Mouse (Mus musculus) intestine, postnatal 0 days (tissue): ENCODE measurements around the gene S100a3. TPM values are rescaled to one million over a fixed set of nuclear protein-coding genes. Genes with fewer than 3 reads are reported as not detected.
A peak's percentile ranks its signal among the peaks of the same experiment; 100 is the strongest.

Experiments
- ATAC-seq: fragments of 200-750 bp; cut with Nextera tagmentation; 2 replicates; pipeline ENCODE4 v1.8.0; 2017; ENCODE audit warnings: mild to moderate bottlenecking, moderate TSS enrichment, moderate library complexity
- H3K27ac ChIP-seq: fragments of 300-500 bp; sonication (generic); 2 replicates; pipeline ENCODE4 v1.5.1; 2014; ENCODE audit warnings: mild to moderate bottlenecking, low read depth, low read length, moderate library complexity
- H3K27me3 ChIP-seq: fragments of 300-500 bp; sonication (generic); replicated peaks from 2 replicates; pipeline ENCODE4 v1.6.1; 2014; ENCODE audit warnings: low read length, mixed read lengths; ENCODE audit not compliant: control insufficient read depth, insufficient read depth
- H3K36me3 ChIP-seq: fragments of 300-500 bp; sonication (generic); 2 replicates; pipeline ENCODE4 v1.6.1; 2014; ENCODE audit warnings: mild to moderate bottlenecking, moderate library complexity; ENCODE audit not compliant: control insufficient read depth, insufficient read depth
- H3K4me1 ChIP-seq: fragments of 300-500 bp; sonication (generic); replicated peaks from 2 replicates; pipeline ENCODE4 v1.6.1; 2014; ENCODE audit warnings: antibody characterized with exemption, low read length, mixed read lengths; ENCODE audit not compliant: control insufficient read depth, insufficient read depth
- H3K4me2 ChIP-seq: fragments of 300-500 bp; sonication (generic); replicated peaks from 2 replicates; pipeline ENCODE4 v1.6.1; 2014; ENCODE audit warnings: low read depth, mild to moderate bottlenecking, moderate library complexity
- H3K4me3 ChIP-seq: fragments of 300-500 bp; sonication (generic); 2 replicates; pipeline ENCODE4 v1.5.1; 2014; ENCODE audit warnings: low read depth, low read length
- H3K9ac ChIP-seq: fragments of 300-500 bp; sonication (generic); 2 replicates; pipeline ENCODE4 v1.6.1; 2014; ENCODE audit warnings: mild to moderate bottlenecking, low read depth, low read length
- H3K9me3 ChIP-seq: fragments of 300-500 bp; sonication (generic); 2 replicates; pipeline ENCODE4 v1.6.1; 2016; ENCODE audit warnings: mixed run types; ENCODE audit not compliant: control insufficient read depth
- CTCF ChIP-seq: sonication (generic); IDR thresholded peaks from 2 replicates; pipeline ENCODE4 v1.5.1; 2016; ENCODE audit warnings: low read depth, mild to moderate bottlenecking, control low read depth, antibody characterized with exemption, moderate library complexity
- WGBS: fragments of 180-500 bp; shearing (Covaris S2); extraction: QIAGEN DNeasy Blood & Tissue Kit; methylation state at CpG from one replicate; pipeline ENCODE4 v1.1.7; 2014; 5-methylcytosine and 5-hydroxymethylcytosine counted together
- polyA plus RNA-seq: library from polyadenylated mRNA; unstranded; fragments of >200 nt; fragmentation: Nextera tagmentation; extraction: Ambion mirVana; gene quantifications from 2 replicates; pipeline ENCODE4 v1.2.1, GENCODE M21; 2015

Gene S100a3
- polyA plus RNA-seq, 1 experiment from 2014 or later, result 0.37 TPM

DNA sequence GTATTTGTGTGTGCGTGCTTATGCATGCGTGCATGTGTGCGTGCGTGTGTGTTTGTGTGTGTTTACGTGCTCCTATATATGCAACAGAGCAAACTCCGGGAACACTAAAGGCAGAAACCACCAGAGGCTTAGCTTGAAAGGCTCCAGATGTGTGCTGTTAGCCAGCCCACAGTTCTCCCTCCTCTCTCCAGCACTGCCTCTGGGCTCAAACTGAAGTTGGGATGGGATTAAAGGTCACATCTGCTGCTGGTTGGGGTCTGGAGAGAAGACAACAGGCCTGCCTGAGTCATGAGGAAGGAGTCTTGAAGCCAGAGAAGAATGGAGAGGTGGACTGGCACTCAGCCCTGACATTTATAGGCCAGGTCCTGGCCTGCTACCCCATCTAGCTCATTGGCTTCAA lies 45.8 kb downstream of the S100a3 start:
- Histone ChIP-seq H3K4me1 (no peaks in the 10 kb centered on the region), H3K27me3 (no peaks in the 10 kb centered on the region), H3K9ac (no peak overlapping the region), H3K36me3 (no peaks in the 10 kb centered on the region), H3K9me3 (no peaks in the 10 kb centered on the region), H3K27ac (no peak overlapping the region), H3K4me2 (no peak overlapping the region), H3K4me3 (no peak overlapping the region)
- WGBS, result 77% methylated on average over 6 of the region's 6 CpGs
- TF ChIP-seq CTCF, result no peak
- ATAC-seq, result no peak

DNA sequence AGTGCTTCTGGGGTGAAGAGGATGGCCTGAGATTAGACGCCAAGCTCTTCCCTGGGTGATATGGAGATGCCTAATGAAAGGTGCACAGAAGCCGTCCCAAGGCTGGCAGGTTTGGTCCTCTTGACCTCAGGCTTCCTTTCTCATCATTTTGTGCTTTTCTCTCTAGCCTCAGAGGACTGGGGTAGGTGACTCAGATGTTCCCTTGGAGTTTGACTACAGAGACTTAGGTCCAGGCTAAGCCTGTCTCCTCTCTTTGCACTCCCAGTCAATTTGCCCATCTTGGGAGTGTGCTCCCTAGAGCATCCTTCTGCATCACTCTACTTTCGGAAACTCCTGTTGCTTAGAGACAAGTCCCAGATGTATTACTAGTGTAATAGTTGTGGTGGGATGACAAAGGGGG lies 47.0 kb downstream of the S100a3 start:
- no peaks in the 10 kb centered on the region for H3K4me1 ChIP-seq
- H3K9me3 ChIP-seq, result no peaks in the 10 kb centered on the region
- no peaks in the 10 kb centered on the region for H3K27me3 ChIP-seq
- ATAC-seq, result no peak
- H3K36me3 ChIP-seq, result no peaks in the 10 kb centered on the region
- no peak for TF ChIP-seq CTCF
- H3K9ac ChIP-seq, result no peak overlapping the region
- H3K4me2 ChIP-seq, result no peak overlapping the region
- H3K4me3 ChIP-seq, result no peak overlapping the region
- 90% methylated on average over 3 of the region's 3 CpGs for WGBS
- no peak overlapping the region for H3K27ac ChIP-seq

DNA sequence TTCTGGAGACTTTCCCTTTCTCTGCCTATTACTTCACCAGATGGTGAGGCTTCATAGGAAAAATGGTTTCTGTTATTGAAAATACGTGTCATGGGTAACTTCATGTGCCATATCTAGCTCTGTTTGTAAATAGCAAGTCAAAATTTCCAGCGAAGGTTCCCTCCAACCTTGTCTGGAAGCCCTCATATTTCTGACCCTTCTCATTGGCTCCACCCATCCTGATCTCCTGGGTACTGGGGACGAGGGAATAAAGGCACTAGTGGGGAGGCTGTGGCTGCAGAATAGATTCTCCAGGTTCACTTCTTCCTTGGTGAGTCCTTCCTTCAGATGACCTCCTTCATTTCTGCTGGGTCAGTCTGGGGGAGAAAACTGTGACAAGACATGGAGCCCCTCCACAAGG lies 47.8 kb downstream of the S100a3 start, which contains the start of gene S100a5:
TSS of gene S100a5 (plus strand) at position 301 of the 400 bp plus-strand sequence.
- Histone ChIP-seq H3K27ac (no peak within 1 kb of the TSS), H3K4me1 (no peaks in the 10 kb centered on the region), H3K36me3 (no peaks in the 10 kb centered on the region), H3K9ac (no peak within 1 kb of the TSS), H3K4me2 (no peak within 1 kb of the TSS), H3K9me3 (no peaks in the 10 kb centered on the region), H3K27me3 (no peaks in the 10 kb centered on the region), H3K4me3 (no peak within 1 kb of the TSS)
- ATAC-seq, result no peak
- WGBS, result 69% methylated on average over 3 of the region's 3 CpGs
- no peak for TF ChIP-seq CTCF

DNA sequence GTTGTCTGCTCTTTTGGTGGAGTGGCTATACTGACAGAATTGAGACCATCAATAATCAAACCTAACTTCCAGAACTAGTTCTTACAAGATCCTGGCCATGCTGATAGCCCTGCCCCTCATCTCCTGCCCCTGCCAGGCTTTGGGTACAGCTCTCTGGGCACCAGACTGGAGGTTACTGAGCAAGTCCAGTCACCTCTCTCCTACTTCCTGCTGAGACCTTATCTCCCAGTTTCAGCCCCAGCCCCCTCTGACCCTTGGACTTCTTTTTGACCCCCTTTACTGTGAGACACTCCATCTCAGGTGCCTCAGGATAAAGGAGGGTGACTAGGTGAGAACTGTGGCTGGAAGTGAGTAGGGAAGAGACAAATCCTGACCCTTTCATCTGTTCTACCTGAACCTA lies 48.7 kb downstream of the S100a3 start:
- ATAC-seq, result peak; percentile 53
- no peak overlapping the region for H3K9ac ChIP-seq

DNA sequence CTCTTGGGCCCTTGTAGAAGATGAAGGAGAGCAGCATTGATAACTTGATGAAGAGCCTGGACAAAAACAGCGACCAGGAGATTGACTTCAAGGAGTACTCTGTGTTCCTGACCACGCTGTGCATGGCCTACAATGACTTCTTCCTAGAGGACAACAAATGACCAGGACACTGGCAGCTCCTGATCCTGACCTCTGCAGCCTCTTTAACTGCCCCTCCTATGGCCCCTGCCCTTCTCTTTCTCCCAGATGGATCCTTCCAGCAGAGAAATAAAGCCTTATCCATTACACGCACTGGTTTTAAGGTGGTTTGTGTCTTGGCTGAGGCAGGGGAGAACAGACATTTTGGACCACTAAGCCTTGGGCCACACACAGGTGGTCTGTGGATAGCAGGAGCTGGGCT lies 51.1 kb downstream of the S100a3 start:
- WGBS, result 91% methylated on average over 3 of the region's 3 CpGs
- TF ChIP-seq CTCF, result no peak
- Histone ChIP-seq H3K4me2 (no peak overlapping the region), H3K9ac (no peak overlapping the region), H3K27ac (no peak overlapping the region), H3K36me3 (no peaks in the 10 kb centered on the region), H3K9me3 (no peaks in the 10 kb centered on the region), H3K4me1 (peaks cover 4% of the 10 kb centered on the region; the same call in 1 of the 2 replicates), H3K4me3 (no peak overlapping the region), H3K27me3 (no peaks in the 10 kb centered on the region)
- no peak for ATAC-seq

More for the DNA sequence above, 48.7 kb downstream of the S100a3 start:
- no peaks in the 10 kb centered on the region for H3K36me3 ChIP-seq
- no peaks in the 10 kb centered on the region for H3K27me3 ChIP-seq
- H3K4me3 ChIP-seq, result no peak overlapping the region
- H3K27ac ChIP-seq, result no peak overlapping the region
- TF ChIP-seq CTCF, result no peak
- H3K4me2 ChIP-seq, result no peak overlapping the region
- H3K9me3 ChIP-seq, result no peaks in the 10 kb centered on the region
- no peaks in the 10 kb centered on the region for H3K4me1 ChIP-seq

DNA sequence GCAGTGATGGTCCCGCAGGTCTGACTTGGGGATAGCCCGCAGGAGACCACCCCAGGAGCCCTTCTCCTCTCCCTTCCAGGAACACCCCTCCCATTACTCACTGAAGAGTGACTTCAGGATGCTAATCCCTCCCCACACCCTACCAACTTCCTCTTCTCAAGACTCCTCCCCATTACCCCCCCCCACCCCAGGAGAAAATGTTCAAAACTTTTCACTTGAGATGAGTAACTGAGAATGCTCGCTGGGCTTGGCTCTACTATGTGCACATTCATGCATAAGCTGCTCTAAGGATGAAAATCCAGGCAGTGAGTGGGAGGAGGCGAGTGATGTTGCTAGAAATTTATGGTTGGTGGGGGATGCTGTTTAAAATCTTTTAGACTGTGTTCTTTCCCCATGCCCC lies 51.7 kb downstream of the S100a3 start:
- Histone ChIP-seq H3K4me3 (no peak overlapping the region), H3K36me3 (no peaks in the 10 kb centered on the region), H3K27ac (no peak overlapping the region), H3K9me3 (no peaks in the 10 kb centered on the region), H3K27me3 (no peaks in the 10 kb centered on the region), H3K4me2 (no peak overlapping the region), H3K9ac (no peak overlapping the region), H3K4me1 (peaks cover 4% of the 10 kb centered on the region; the same call in 1 of the 2 replicates)
- WGBS, result 68% methylated on average over 4 of the region's 4 CpGs
- ATAC-seq, result no peak
- TF ChIP-seq CTCF, result no peak

DNA sequence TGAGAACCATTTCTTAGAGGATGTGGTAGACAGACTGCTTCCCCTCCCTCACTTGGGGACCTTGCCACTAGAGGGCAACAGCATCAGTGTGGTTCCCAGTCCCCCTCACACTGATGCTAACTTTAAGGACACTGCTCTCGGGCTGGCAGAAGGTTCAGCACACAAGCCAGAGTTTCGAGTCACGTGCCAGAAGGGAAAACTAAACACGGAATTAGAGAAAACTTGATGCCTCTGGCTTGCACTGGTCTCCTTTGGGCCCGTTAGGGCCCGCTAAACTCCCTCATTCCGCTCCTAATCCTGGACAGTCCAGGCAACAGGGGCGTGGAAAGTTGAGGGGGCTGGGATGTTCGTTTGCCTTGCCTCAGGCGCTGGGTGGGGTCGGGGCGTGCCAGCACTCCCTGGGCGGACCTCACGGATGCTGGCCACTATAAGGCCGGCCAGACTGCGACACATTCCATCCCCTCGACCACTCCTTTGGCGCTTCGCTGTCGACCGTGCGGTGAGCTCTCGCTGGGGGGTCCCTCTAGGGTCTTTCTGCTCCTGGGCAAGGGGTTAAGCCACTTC lies 52.4 kb downstream of the S100a3 start, which contains the start of gene S100a6:
TSS of gene S100a6 (plus strand) at position 155 of the 564 bp plus-strand sequence.
- WGBS, result 2% methylated on average over 23 of the region's 23 CpGs
- peak within 1 kb of the TSS; percentile 62 for H3K4me2 ChIP-seq
- no peaks in the 10 kb centered on the region for H3K36me3 ChIP-seq
- ATAC-seq, result peak; percentile 23; the same call in 1 of the 2 replicates
- peaks cover 4% of the 10 kb centered on the region; the same call in 1 of the 2 replicates for H3K4me1 ChIP-seq
- peak; percentile 82 for TF ChIP-seq CTCF
- no peak within 1 kb of the TSS; the same call in none of the 2 replicates for H3K27ac ChIP-seq
- peak within 1 kb of the TSS; percentile 34 for H3K9ac ChIP-seq
- H3K4me3 ChIP-seq, result peak within 1 kb of the TSS; percentile 38
- no peaks in the 10 kb centered on the region for H3K27me3 ChIP-seq
- H3K9me3 ChIP-seq, result no peaks in the 10 kb centered on the region
